Mouse (Mus musculus): ENCODE measurements around the gene Gucy2d. TPM values are rescaled to one million over a fixed set of nuclear protein-coding genes. Genes with fewer than 3 reads are reported as not detected.

The Gucy2d gene
- polyA plus RNA-seq, 1 experiment from 2014 or later = not detected

GRCm38 (mm10) chr7:98427115-98427835, 12.9 kb upstream of the Gucy2d start:
- Histone ChIP-seq H3K4me1 (ENCODE audit: control insufficient read depth, insufficient read depth, low read length) (peaks cover 7% of the 10 kb centered on the region), H3K4me2 (replicated peaks; ENCODE audit: low read depth, low read length) (no peak overlapping the region), H3K36me3 (ENCODE audit: control insufficient read depth, insufficient read depth, low read length) (no peaks in the 10 kb centered on the region), H3K27me3 (ENCODE audit: control insufficient read depth, insufficient read depth, low read length) (no peaks in the 10 kb centered on the region), H3K27ac (ENCODE audit: low read length) (no peak overlapping the region), H3K9ac (replicated peaks; ENCODE audit: low read depth, low read length) (no peak overlapping the region), H3K9me3 (ENCODE audit: control insufficient read depth, low read depth, low read length) (no peaks in the 10 kb centered on the region), H3K4me3 (ENCODE audit: low read depth, low read length) (no peak overlapping the region)
- 79% methylated on average over 11 of the region's 11 CpGs for WGBS
- ATAC-seq (ENCODE audit: insufficient number of reproducible peaks, insufficient read depth, low FRiP score, low read depth) = no peak

- H3K36me3 ChIP-seq (ENCODE audit: control insufficient read depth, insufficient read depth, low read length) = no peaks in the 10 kb centered on the region
- no peak overlapping the region for H3K27ac ChIP-seq (ENCODE audit: low read length)
- H3K27me3 ChIP-seq (ENCODE audit: control insufficient read depth, insufficient read depth, low read length) = no peaks in the 10 kb centered on the region
- H3K4me1 ChIP-seq (ENCODE audit: control insufficient read depth, insufficient read depth, low read length) = peaks cover 7% of the 10 kb centered on the region
- no peak for ATAC-seq (ENCODE audit: insufficient number of reproducible peaks, insufficient read depth, low FRiP score, low read depth)
- no peak overlapping the region for H3K4me2 ChIP-seq (replicated peaks; ENCODE audit: low read depth, low read length)
- WGBS = 85% methylated on average over 3 of the region's 3 CpGs
- no peaks in the 10 kb centered on the region for H3K9me3 ChIP-seq (ENCODE audit: control insufficient read depth, low read depth, low read length)
- no peak overlapping the region for H3K4me3 ChIP-seq (ENCODE audit: low read depth, low read length)
- no peak overlapping the region for H3K9ac ChIP-seq (replicated peaks; ENCODE audit: low read depth, low read length)
These were observed 10.6 kb upstream of the Gucy2d start for GRCm38 (mm10) chr7:98429579-98429978.

- H3K9ac ChIP-seq (replicated peaks; ENCODE audit: low read depth, low read length) = no peak overlapping the region
- no peaks in the 10 kb centered on the region for H3K9me3 ChIP-seq (ENCODE audit: control insufficient read depth, low read depth, low read length)
- H3K4me2 ChIP-seq (replicated peaks; ENCODE audit: low read depth, low read length) = no peak overlapping the region
- H3K4me3 ChIP-seq (ENCODE audit: low read depth, low read length) = no peak overlapping the region
- no peaks in the 10 kb centered on the region for H3K27me3 ChIP-seq (ENCODE audit: control insufficient read depth, insufficient read depth, low read length)
- H3K27ac ChIP-seq (ENCODE audit: low read length) = no peak overlapping the region
- 23% methylated on average over 3 of the region's 3 CpGs for WGBS
- H3K36me3 ChIP-seq (ENCODE audit: control insufficient read depth, insufficient read depth, low read length) = no peaks in the 10 kb centered on the region
- ATAC-seq (ENCODE audit: insufficient number of reproducible peaks, insufficient read depth, low FRiP score, low read depth) = peak; percentile 73; the same call in 1 of the 2 replicates
- peaks cover 7% of the 10 kb centered on the region for H3K4me1 ChIP-seq (ENCODE audit: control insufficient read depth, insufficient read depth, low read length)
These were observed 9.4 kb upstream of the Gucy2d start for GRCm38 (mm10) chr7:98430785-98431184.

- no peak for ATAC-seq (ENCODE audit: insufficient number of reproducible peaks, insufficient read depth, low FRiP score, low read depth)
- Histone ChIP-seq H3K27ac (ENCODE audit: low read length) (no peak overlapping the region), H3K4me3 (ENCODE audit: low read depth, low read length) (no peak overlapping the region), H3K4me2 (replicated peaks; ENCODE audit: low read depth, low read length) (no peak overlapping the region), H3K9me3 (ENCODE audit: control insufficient read depth, low read depth, low read length) (no peaks in the 10 kb centered on the region), H3K36me3 (ENCODE audit: control insufficient read depth, insufficient read depth, low read length) (no peaks in the 10 kb centered on the region), H3K4me1 (ENCODE audit: control insufficient read depth, insufficient read depth, low read length) (no peaks in the 10 kb centered on the region), H3K27me3 (ENCODE audit: control insufficient read depth, insufficient read depth, low read length) (no peaks in the 10 kb centered on the region), H3K9ac (replicated peaks; ENCODE audit: low read depth, low read length) (no peak overlapping the region)
- 40% methylated on average over 9 of the region's 9 CpGs for WGBS
These were observed 2.6 kb upstream of the Gucy2d start for GRCm38 (mm10) chr7:98437629-98438028.

GRCm38 (mm10) chr7:98446873-98447272, 6.7 kb downstream of the Gucy2d start:
- H3K27me3 ChIP-seq (ENCODE audit: control insufficient read depth, insufficient read depth, low read length) = no peaks in the 10 kb centered on the region
- H3K9ac ChIP-seq (replicated peaks; ENCODE audit: low read depth, low read length) = no peak overlapping the region
- H3K4me2 ChIP-seq (replicated peaks; ENCODE audit: low read depth, low read length) = no peak overlapping the region
- 66% methylated on average over 3 of the region's 3 CpGs for WGBS
- H3K27ac ChIP-seq (ENCODE audit: low read length) = no peak overlapping the region
- H3K4me3 ChIP-seq (ENCODE audit: low read depth, low read length) = no peak overlapping the region
- H3K36me3 ChIP-seq (ENCODE audit: control insufficient read depth, insufficient read depth, low read length) = no peaks in the 10 kb centered on the region
- H3K9me3 ChIP-seq (ENCODE audit: control insufficient read depth, low read depth, low read length) = no peaks in the 10 kb centered on the region
- ATAC-seq (ENCODE audit: insufficient number of reproducible peaks, insufficient read depth, low FRiP score, low read depth) = no peak
- H3K4me1 ChIP-seq (ENCODE audit: control insufficient read depth, insufficient read depth, low read length) = no peaks in the 10 kb centered on the region

- Histone ChIP-seq H3K9me3 (ENCODE audit: control insufficient read depth, low read depth, low read length) (no peaks in the 10 kb centered on the region), H3K4me2 (replicated peaks; ENCODE audit: low read depth, low read length) (no peak overlapping the region), H3K27ac (ENCODE audit: low read length) (no peak overlapping the region), H3K9ac (replicated peaks; ENCODE audit: low read depth, low read length) (no peak overlapping the region), H3K27me3 (ENCODE audit: control insufficient read depth, insufficient read depth, low read length) (no peaks in the 10 kb centered on the region), H3K36me3 (ENCODE audit: control insufficient read depth, insufficient read depth, low read length) (no peaks in the 10 kb centered on the region), H3K4me3 (ENCODE audit: low read depth, low read length) (no peak overlapping the region), H3K4me1 (ENCODE audit: control insufficient read depth, insufficient read depth, low read length) (no peaks in the 10 kb centered on the region)
- no peak for ATAC-seq (ENCODE audit: insufficient number of reproducible peaks, insufficient read depth, low FRiP score, low read depth)
- WGBS = 62% methylated on average over 11 of the region's 11 CpGs
These were observed 7.5 kb downstream of the Gucy2d start for GRCm38 (mm10) chr7:98447585-98448308.

- no peaks in the 10 kb centered on the region for H3K36me3 ChIP-seq (ENCODE audit: control insufficient read depth, insufficient read depth, low read length)
- no peak overlapping the region for H3K27ac ChIP-seq (ENCODE audit: low read length)
- no peak overlapping the region for H3K9ac ChIP-seq (replicated peaks; ENCODE audit: low read depth, low read length)
- no peaks in the 10 kb centered on the region for H3K9me3 ChIP-seq (ENCODE audit: control insufficient read depth, low read depth, low read length)
- no peak for ATAC-seq (ENCODE audit: insufficient number of reproducible peaks, insufficient read depth, low FRiP score, low read depth)
- H3K27me3 ChIP-seq (ENCODE audit: control insufficient read depth, insufficient read depth, low read length) = no peaks in the 10 kb centered on the region
- H3K4me3 ChIP-seq (ENCODE audit: low read depth, low read length) = no peak overlapping the region
- no peak overlapping the region for H3K4me2 ChIP-seq (replicated peaks; ENCODE audit: low read depth, low read length)
- WGBS = 89% methylated on average over 5 of the region's 5 CpGs
- no peaks in the 10 kb centered on the region for H3K4me1 ChIP-seq (ENCODE audit: control insufficient read depth, insufficient read depth, low read length)
These were observed 8.1 kb downstream of the Gucy2d start for GRCm38 (mm10) chr7:98448309-98448630.

GRCm38 (mm10) chr7:98449696-98450095, 9.5 kb downstream of the Gucy2d start:
- no peak for ATAC-seq (ENCODE audit: insufficient number of reproducible peaks, insufficient read depth, low FRiP score, low read depth)

More at GRCm38 (mm10) chr7:98449696-98450095, 9.5 kb downstream of the Gucy2d start:
- Histone ChIP-seq H3K4me1 (ENCODE audit: control insufficient read depth, insufficient read depth, low read length) (no peaks in the 10 kb centered on the region), H3K27me3 (ENCODE audit: control insufficient read depth, insufficient read depth, low read length) (no peaks in the 10 kb centered on the region), H3K9me3 (ENCODE audit: control insufficient read depth, low read depth, low read length) (no peaks in the 10 kb centered on the region), H3K4me2 (replicated peaks; ENCODE audit: low read depth, low read length) (no peak overlapping the region), H3K4me3 (ENCODE audit: low read depth, low read length) (no peak overlapping the region), H3K36me3 (ENCODE audit: control insufficient read depth, insufficient read depth, low read length) (no peaks in the 10 kb centered on the region), H3K9ac (replicated peaks; ENCODE audit: low read depth, low read length) (no peak overlapping the region), H3K27ac (ENCODE audit: low read length) (no peak overlapping the region)
- 80% methylated on average over 9 of the region's 9 CpGs for WGBS

Measured in stomach, embryonic 14.5 days (tissue).